Mouse (Mus musculus): Measurements from ENCODE around the gene Ino80d.

DNA sequence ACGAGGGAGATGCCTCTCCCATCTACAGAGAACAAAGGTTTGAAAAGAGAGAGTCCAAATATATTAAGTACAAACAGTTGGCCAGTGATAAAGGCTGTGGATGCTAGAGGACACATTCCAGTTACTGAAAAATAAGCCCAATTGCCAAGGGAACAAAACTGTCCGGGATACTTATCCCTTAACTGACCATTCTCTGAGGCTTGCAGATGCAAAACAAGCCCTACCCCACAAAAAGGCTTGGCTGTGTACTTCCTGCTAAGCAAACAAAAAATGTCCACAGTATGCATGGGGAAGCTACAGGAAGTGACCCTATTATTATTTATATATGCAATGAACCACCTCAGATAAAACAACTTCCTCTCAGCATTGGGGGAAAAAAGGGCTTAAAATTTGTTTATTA is 23.5 kb upstream of the Ino80d start:
- no peak for TF ChIP-seq CTCF (IDR thresholded peaks at IDR 0.05; ENCODE audit: control insufficient read depth, insufficient read depth, insufficient replicate concordance, low read depth, low read length)
- no peak for TF ChIP-seq POLR2A (IDR thresholded peaks at IDR 0.05; ENCODE audit: control insufficient read depth, low read depth, low read length)

All from testis, adult 2 months (tissue).